Mouse (Mus musculus) limb, embryonic 15.5 days (tissue): ENCODE data around the gene Daam2. TPM values are rescaled to one million over a fixed set of nuclear protein-coding genes. Genes with fewer than 3 reads are reported as not detected.

ENCODE experiments used
- polyA plus RNA-seq: library from polyadenylated mRNA; unstranded; fragments of >200 nt; fragmentation: Nextera tagmentation; extraction: Ambion mirVana; gene quantifications from 2 replicates; pipeline ENCODE4 v1.2.1, GENCODE M21; 2015

The Daam2 gene
- polyA plus RNA-seq, 1 experiment from 2014 or later: 9.9 TPM

Other genes starting within 250 kb of the Daam2 start
- gene Mocs1, start 136.0 kb downstream of the Daam2 start, polyA plus RNA-seq: 10.4 and 11.9 TPM in 2 replicates
- gene Kif6, start 50.8 kb upstream of the Daam2 start, polyA plus RNA-seq: 1.3 and 1.7 TPM in 2 replicates